Mouse (Mus musculus): ENCODE measurements around the gene 5830411N06Rik. TPM values are rescaled to one million over a fixed set of nuclear protein-coding genes. Genes with fewer than 3 reads are reported as not detected.

The 5830411N06Rik gene
- total RNA-seq, 2 experiments from 2014 or later, result 0.18 to 0.20 TPM

Other genes starting within 250 kb of the 5830411N06Rik start
- gene Zfp511, start 210.9 kb upstream of the 5830411N06Rik start, total RNA-seq (2021), result 10 to 100 TPM; 22.3 to 24.9 TPM
- gene Tubgcp2, start 210.6 kb upstream of the 5830411N06Rik start, total RNA-seq (2021), result 10 to 100 TPM; 40.8 TPM
- gene Msx3, start 198.2 kb upstream of the 5830411N06Rik start, total RNA-seq (2021), result under 1 TPM; 0.16 to 0.20 TPM
- gene Caly, start 164.7 kb upstream of the 5830411N06Rik start, total RNA-seq (2021), result 100 to 1,000 TPM; 247 to 252 TPM
- gene Prap1, start 153.9 kb upstream of the 5830411N06Rik start, total RNA-seq (2021), result not detected
- 10 to 100 TPM; 26.8 to 27.1 TPM for gene Fuom, start 144.8 kb upstream of the 5830411N06Rik start, total RNA-seq (2021)
- gene Paox, start 131.5 kb upstream of the 5830411N06Rik start, total RNA-seq (2021), result 1 to 10 TPM; 6.2 to 7.1 TPM
- 10 to 100 TPM; 63.4 to 67.1 TPM for gene Echs1, start 130.8 kb upstream of the 5830411N06Rik start, total RNA-seq (2021)
- gene Mtg1, start 109.7 kb upstream of the 5830411N06Rik start, total RNA-seq (2021), result 10 to 100 TPM; 27.0 to 30.2 TPM
- 100 to 1,000 TPM; 145 to 155 TPM for gene Sprn, start 92.4 kb upstream of the 5830411N06Rik start, total RNA-seq (2021)
- not detected for gene Olfr522, start 82.5 kb upstream of the 5830411N06Rik start, total RNA-seq (2021)
- not detected for gene Olfr523, start 74.1 kb upstream of the 5830411N06Rik start, total RNA-seq (2021)
- not detected for gene Olfr524, start 41.3 kb upstream of the 5830411N06Rik start, total RNA-seq (2021)
- gene Cd163l1, start 29.0 kb upstream of the 5830411N06Rik start, total RNA-seq (2021), result under 1 TPM; 0.64 to 0.78 TPM
- gene Olfr525, start 73.6 kb downstream of the 5830411N06Rik start, total RNA-seq (2021), result not detected
- not detected for gene Olfr527, start 86.7 kb downstream of the 5830411N06Rik start, total RNA-seq (2021)
- gene Olfr60, start 114.4 kb downstream of the 5830411N06Rik start, total RNA-seq (2021), result not detected
- not detected for gene Olfr530, start 129.0 kb downstream of the 5830411N06Rik start, total RNA-seq (2021)
- not detected for gene Olfr531, start 155.6 kb downstream of the 5830411N06Rik start, total RNA-seq (2021)
- not detected for gene Olfr532, start 174.4 kb downstream of the 5830411N06Rik start, total RNA-seq (2021)
- gene Olfr533, start 216.1 kb downstream of the 5830411N06Rik start, total RNA-seq (2021), result not detected
- not detected for gene Olfr535, start 236.9 kb downstream of the 5830411N06Rik start, total RNA-seq (2021)

Measured in layer of hippocampus, postnatal 10 days (tissue).